Mouse (Mus musculus) spleen, adult 2 months (tissue): Measurements from ENCODE around the gene Igf2r. TPM values are rescaled to one million over a fixed set of nuclear protein-coding genes. Genes with fewer than 3 reads are reported as not detected.
"Not testable (repeated sequence)": the region's sequence is repeated elsewhere in the genome, so short reads cannot be mapped to it uniquely, and the experiment has no call there.

Source experiments
- DNase-seq, 2 experiments: peaks; one replicate each; pipeline versions ENCODE4 v3.0.0 to v3.0.0-alpha.2; 2012 to 2021; ENCODE audit warnings: low spot score in 2 of 2, low read depth in 1 of 2
- H3K27ac ChIP-seq: fragments of 200-500 bp; 2 replicates; pipeline ENCODE4 v1.5.1; 2012; ENCODE audit warnings: low read length, inconsistent platforms; ENCODE audit not compliant: insufficient read depth
- H3K27me3 ChIP-seq: fragments of 200-500 bp; 2 replicates; pipeline ENCODE4 v1.6.1; 2012; ENCODE audit warnings: mild to moderate bottlenecking, moderate library complexity, low read length, inconsistent platforms; ENCODE audit not compliant: control insufficient read depth, insufficient read depth
- H3K36me3 ChIP-seq: fragments of 200-500 bp; 2 replicates; pipeline ENCODE4 v1.6.1; 2012; ENCODE audit warnings: mild to moderate bottlenecking, low read length, inconsistent platforms; ENCODE audit not compliant: control insufficient read depth, insufficient read depth
- H3K4me1 ChIP-seq: fragments of 200-500 bp; 2 replicates; pipeline ENCODE4 v1.6.1; 2011; ENCODE audit warnings: inconsistent platforms; ENCODE audit not compliant: control insufficient read depth, insufficient read depth, insufficient read length
- H3K4me3 ChIP-seq: fragments of 200-500 bp; 2 replicates; pipeline ENCODE4 v1.5.1; 2011; ENCODE audit warnings: mild to moderate bottlenecking, inconsistent platforms; ENCODE audit not compliant: insufficient read depth, insufficient read length; ENCODE audit errors: extremely low read depth
- CTCF ChIP-seq: fragments of 200-500 bp; IDR thresholded peaks from 2 replicates; pipeline ENCODE4 v1.5.1; 2011; ENCODE audit warnings: mild to moderate bottlenecking, inconsistent platforms; ENCODE audit not compliant: insufficient read depth, insufficient read length, insufficient replicate concordance; ENCODE audit errors: extremely low read depth
- POLR2A ChIP-seq: fragments of 200-500 bp; IDR thresholded peaks from 2 replicates; pipeline ENCODE4 v1.6.1; 2011; ENCODE audit warnings: low read depth, low read length, inconsistent platforms
- WGBS: fragments of 180-500 bp; shearing (Covaris S2); methylation state at CpG from one replicate; pipeline ENCODE4 v1.1.7; 2018; 5-methylcytosine and 5-hydroxymethylcytosine counted together
- polyA plus RNA-seq: library from polyadenylated mRNA; depleted of rRNA; stranded (reverse); fragments of >200 nt; gene quantifications from 2 replicates; pipeline ENCODE4 v1.2.3, GENCODE M21; 2012

The Igf2r gene
- polyA plus RNA-seq, 1 experiment, result 7.2 TPM

GRCm38 (mm10) chr17:12684928-12685624 is 84.4 kb downstream of the Igf2r start:
- H3K27me3 ChIP-seq, result no peaks in the 10 kb centered on the region
- TF ChIP-seq CTCF (no peak), POLR2A (no peak)
- DNase-seq, result no peak
- H3K36me3 ChIP-seq, result peaks cover 9% of the 10 kb centered on the region
- 83% methylated on average over 7 of the region's 7 CpGs for WGBS
- no peaks in the 10 kb centered on the region for H3K4me1 ChIP-seq
- no peak overlapping the region for H3K27ac ChIP-seq
- H3K4me3 ChIP-seq, result no peak overlapping the region

- H3K27ac ChIP-seq, result no peak overlapping the region
- DNase-seq, result no peak
- TF ChIP-seq POLR2A (no peak), CTCF (no peak)
- H3K4me1 ChIP-seq, result no peaks in the 10 kb centered on the region
- H3K36me3 ChIP-seq, result peaks cover 9% of the 10 kb centered on the region
- H3K4me3 ChIP-seq, result no peak overlapping the region
- H3K27me3 ChIP-seq, result no peaks in the 10 kb centered on the region
- 86% methylated on average over 4 of the region's 4 CpGs for WGBS
Observed at GRCm38 (mm10) chr17:12684412-12684811, 85.1 kb downstream of the Igf2r start.

- DNase-seq, result no peak
- 84% methylated on average over 13 of the region's 13 CpGs for WGBS
- peaks cover 9% of the 10 kb centered on the region for H3K36me3 ChIP-seq
Observed at GRCm38 (mm10) chr17:12683582-12683981, 85.9 kb downstream of the Igf2r start.

GRCm38 (mm10) chr17:12678261-12678660 is 91.2 kb downstream of the Igf2r start:
- Histone ChIP-seq H3K4me3 (no peak overlapping the region), H3K36me3 (no peaks in the 10 kb centered on the region), H3K4me1 (0 out of 2 replicates have a peak, but pooled peaks cover 2% of the 10 kb centered on the region), H3K27me3 (no peaks in the 10 kb centered on the region), H3K27ac (no peak overlapping the region)
- DNase-seq, result no peak
- no peak for TF ChIP-seq POLR2A
- no peak for TF ChIP-seq CTCF

More at GRCm38 (mm10) chr17:12683582-12683981, 85.9 kb downstream of the Igf2r start:
- H3K27ac ChIP-seq, result no peak overlapping the region
- H3K4me1 ChIP-seq, result no peaks in the 10 kb centered on the region
- TF ChIP-seq POLR2A (no peak), CTCF (no peak)
- no peaks in the 10 kb centered on the region for H3K27me3 ChIP-seq
- H3K4me3 ChIP-seq, result no peak overlapping the region

- H3K27ac ChIP-seq, result no peak overlapping the region
- no peaks in the 10 kb centered on the region for H3K27me3 ChIP-seq
- no peak for DNase-seq
- TF ChIP-seq POLR2A (no peak), CTCF (no peak)
- H3K36me3 ChIP-seq, result no peaks in the 10 kb centered on the region
- 0 out of 2 replicates have a peak, but pooled peaks cover 2% of the 10 kb centered on the region for H3K4me1 ChIP-seq
- no peak overlapping the region for H3K4me3 ChIP-seq
Observed at GRCm38 (mm10) chr17:12677139-12677538, 92.3 kb downstream of the Igf2r start.

- H3K4me3 ChIP-seq, result no peak within 1 kb of the TSS
- no peak within 1 kb of the TSS for H3K27ac ChIP-seq
- 81% methylated on average over 7 of the region's 7 CpGs for WGBS
- no peak for TF ChIP-seq CTCF
- TF ChIP-seq POLR2A, result no peak
- 0 out of 2 replicates have a peak, but pooled peaks cover 2% of the 10 kb centered on the region for H3K4me1 ChIP-seq
- no peak for DNase-seq
- H3K36me3 ChIP-seq, result no peaks in the 10 kb centered on the region
- no peaks in the 10 kb centered on the region for H3K27me3 ChIP-seq
Observed at GRCm38 (mm10) chr17:12675646-12676045, 93.8 kb downstream of the Igf2r start, which contains the start of gene Slc22a1. Slc22a1 (minus strand) TSS chr17:12675829.

- DNase-seq, H3K4me1 ChIP-seq, H3K27ac ChIP-seq, H3K4me3 ChIP-seq, H3K27me3 ChIP-seq, H3K36me3 ChIP-seq: not testable (repeated sequence)
- WGBS, result 74% methylated on average over 7 of the region's 7 CpGs
Observed at GRCm38 (mm10) chr17:12674980-12675379, 94.5 kb downstream of the Igf2r start.
